Mouse (Mus musculus) small intestine, adult 2 months (tissue): ENCODE results near the gene Dop1b. TPM values are rescaled to one million over a fixed set of nuclear protein-coding genes. Genes with fewer than 3 reads are reported as not detected.
"Not testable (repeated sequence)": the region's sequence is repeated elsewhere in the genome, so short reads cannot be mapped to it uniquely, and the experiment has no call there.

Experiments
- H3K27ac ChIP-seq: fragments of 200-500 bp; 2 replicates; pipeline ENCODE4 v1.5.1; 2012; ENCODE audit warnings: low read depth, low read length, control low read depth, inconsistent platforms; ENCODE audit not compliant: insufficient read depth
- H3K27me3 ChIP-seq: fragments of 200-500 bp; 2 replicates; pipeline ENCODE4 v1.6.1; 2012; ENCODE audit warnings: mild to moderate bottlenecking, moderate library complexity, low read length, inconsistent platforms; ENCODE audit not compliant: control insufficient read depth, insufficient read depth
- H3K36me3 ChIP-seq: fragments of 200-500 bp; 2 replicates; pipeline ENCODE4 v1.6.1; 2012; ENCODE audit warnings: mild to moderate bottlenecking, low read length, control low read depth, inconsistent platforms; ENCODE audit not compliant: control insufficient read depth, insufficient read depth
- H3K4me1 ChIP-seq: fragments of 200-500 bp; 2 replicates; pipeline ENCODE4 v1.6.1; 2012; ENCODE audit warnings: low read length, inconsistent platforms, mixed read lengths; ENCODE audit not compliant: control insufficient read depth, insufficient read depth, insufficient read length
- H3K4me3 ChIP-seq: fragments of 200-500 bp; 2 replicates; pipeline ENCODE4 v1.5.1; 2012; ENCODE audit warnings: low read depth, mild to moderate bottlenecking, control low read depth, inconsistent platforms, low read length, moderate library complexity
- CTCF ChIP-seq: fragments of 200-500 bp; IDR thresholded peaks from 2 replicates; pipeline ENCODE4 v1.5.1; 2012; ENCODE audit warnings: low read depth, mild to moderate bottlenecking, control low read depth, inconsistent platforms, low read length, moderate library complexity, mixed read lengths; ENCODE audit not compliant: insufficient replicate concordance, insufficient read length; ENCODE audit errors: extremely low read depth
- POLR2A ChIP-seq: fragments of 200-500 bp; IDR thresholded peaks from 2 replicates; pipeline ENCODE4 v1.6.1; 2012; ENCODE audit warnings: low read depth, mild to moderate bottlenecking, control low read depth, inconsistent platforms, low read length, moderate library complexity
- WGBS: fragments of 180-500 bp; shearing (Covaris S2); methylation state at CpG from one replicate; pipeline ENCODE4 v1.1.7; 2018; 5-methylcytosine and 5-hydroxymethylcytosine counted together
- polyA plus RNA-seq: library from polyadenylated mRNA; depleted of rRNA; stranded (reverse); fragments of >200 nt; gene quantifications from 2 replicates; pipeline ENCODE4 v1.2.3, GENCODE M21; 2012

Dop1b gene
- polyA plus RNA-seq, 1 experiment, result 94.1 TPM

DNA sequence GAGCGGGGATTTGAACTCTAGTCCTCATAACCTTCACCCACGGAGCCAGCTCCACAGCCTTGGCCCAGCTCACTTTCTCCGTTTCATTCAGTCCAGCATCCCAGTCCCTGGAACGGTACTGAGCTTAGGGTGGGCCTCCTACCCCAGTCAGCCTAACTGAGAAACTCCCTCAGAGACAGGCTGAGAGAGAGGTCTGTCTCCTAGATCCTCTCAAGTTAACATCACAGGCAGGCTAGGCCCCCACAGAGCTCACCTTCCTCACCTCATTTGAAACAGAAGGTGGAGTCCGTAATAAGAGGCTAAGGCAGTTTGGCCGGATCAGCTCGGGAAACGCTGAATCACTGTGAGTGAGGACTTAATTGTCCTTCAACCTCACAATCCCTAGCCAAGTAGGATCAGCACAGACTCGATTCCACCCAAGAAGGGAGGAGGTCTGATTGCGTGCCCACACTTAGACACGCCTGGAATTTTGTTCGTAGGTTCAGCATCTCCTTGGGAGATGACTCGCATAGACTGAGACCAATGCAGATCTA, 29.5 kb upstream of the Dop1b start:
- Histone ChIP-seq H3K36me3 (no peaks in the 10 kb centered on the region), H3K4me1 (peaks cover 12% of the 10 kb centered on the region), H3K27ac (no peak overlapping the region), H3K27me3 (peaks cover 7% of the 10 kb centered on the region), H3K4me3 (peak overlapping the region; percentile 80)
- 26% methylated on average over 13 of the region's 13 CpGs for WGBS
- no peak for TF ChIP-seq POLR2A
- no peak for TF ChIP-seq CTCF

DNA sequence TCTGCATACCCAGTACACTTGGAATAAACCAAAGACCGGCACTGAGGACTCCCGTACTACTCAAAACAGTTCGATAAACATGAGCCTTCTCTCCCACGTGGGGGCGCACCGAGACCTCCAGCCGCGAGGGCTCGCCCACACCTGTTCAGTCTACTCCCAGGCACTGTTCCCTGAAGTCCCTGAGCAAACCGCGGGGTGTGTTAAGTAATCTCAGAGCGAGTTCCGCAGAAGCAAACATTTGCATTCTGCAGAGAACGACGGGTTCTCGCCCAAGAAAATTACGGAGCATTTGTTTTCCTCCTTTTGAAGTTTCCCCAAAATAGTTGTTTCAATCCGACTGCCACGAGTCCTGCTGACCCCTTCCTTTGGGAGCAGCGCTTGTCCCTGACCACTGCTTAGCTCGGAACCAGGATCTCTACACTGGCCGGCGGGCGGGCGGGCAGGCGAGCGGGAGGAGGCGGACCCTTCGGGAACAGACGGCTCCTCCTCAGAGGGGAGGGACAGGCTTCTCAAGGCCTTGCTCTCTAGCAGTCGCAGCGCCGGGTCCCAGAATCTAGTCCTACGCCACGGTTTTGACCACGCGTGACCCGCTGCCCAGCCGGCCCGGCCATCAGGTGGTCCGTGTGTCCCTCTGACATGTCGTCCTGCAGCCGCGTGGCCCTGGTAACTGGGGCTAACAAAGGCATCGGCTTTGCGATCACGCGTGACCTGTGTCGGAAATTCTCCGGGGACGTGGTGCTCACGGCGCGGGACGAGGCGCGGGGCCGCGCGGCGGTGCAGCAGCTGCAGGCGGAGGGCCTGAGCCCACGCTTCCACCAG, 28.8 kb upstream of the Dop1b start, which contains the start of gene Cbr3:
TSS of gene Cbr3 (plus strand) at position 527 of the 819 bp plus-strand sequence.
- Histone ChIP-seq H3K27me3 (peaks cover 7% of the 10 kb centered on the region), H3K4me3 (peak within 1 kb of the TSS; percentile 80), H3K4me1 (peaks cover 12% of the 10 kb centered on the region), H3K36me3 (no peaks in the 10 kb centered on the region), H3K27ac (no peak within 1 kb of the TSS)
- WGBS, result under 1% methylated on average over 63 of the region's 63 CpGs
- TF ChIP-seq CTCF (peak; percentile 68; the same call in 1 of the 2 replicates), POLR2A (0 out of 2 replicates have a peak, but pooled peaks have one; percentile 10)

DNA sequence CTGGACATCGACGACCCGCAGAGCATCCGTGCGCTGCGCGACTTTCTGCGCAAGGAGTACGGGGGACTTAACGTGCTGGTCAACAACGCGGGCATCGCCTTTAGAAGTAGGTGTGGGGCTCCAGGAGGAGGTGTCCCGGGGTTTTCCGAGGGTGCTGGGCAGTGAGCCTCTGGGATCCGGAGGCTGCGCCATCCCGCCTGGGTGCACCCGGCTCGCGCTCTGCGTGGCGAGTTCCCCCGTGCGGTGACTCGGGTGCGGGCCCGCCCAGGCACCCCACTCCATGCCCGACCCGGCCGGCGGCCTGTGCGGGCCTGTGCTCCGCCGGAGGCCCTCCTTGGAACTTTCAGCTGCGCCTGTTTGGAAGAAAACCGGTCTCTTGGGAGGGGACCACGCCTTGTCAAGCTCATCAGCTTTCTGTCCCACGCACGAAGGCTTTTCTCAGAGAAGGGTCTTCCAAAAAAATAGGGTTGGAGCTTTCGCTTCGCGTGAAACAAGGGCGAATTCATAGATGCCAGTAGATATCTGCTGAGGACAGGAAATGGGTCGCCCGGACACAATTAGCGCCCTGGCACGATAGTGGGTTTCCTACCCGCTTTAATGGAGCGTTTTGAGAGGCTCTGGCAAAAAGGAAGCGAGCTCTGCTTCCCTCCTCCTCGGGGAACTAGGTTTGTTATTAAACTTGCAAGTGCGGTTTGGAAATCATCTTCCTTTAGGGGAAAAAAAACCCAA, 28.0 kb upstream of the Dop1b start:
- WGBS, result 12% methylated on average over 53 of the region's 53 CpGs
- no peaks in the 10 kb centered on the region for H3K36me3 ChIP-seq
- peaks cover 12% of the 10 kb centered on the region for H3K4me1 ChIP-seq
- TF ChIP-seq CTCF, result no peak
- no peak for TF ChIP-seq POLR2A
- H3K4me3 ChIP-seq, result peak overlapping the region; percentile 80
- H3K27ac ChIP-seq, result no peak overlapping the region
- H3K27me3 ChIP-seq, result peaks cover 7% of the 10 kb centered on the region

DNA sequence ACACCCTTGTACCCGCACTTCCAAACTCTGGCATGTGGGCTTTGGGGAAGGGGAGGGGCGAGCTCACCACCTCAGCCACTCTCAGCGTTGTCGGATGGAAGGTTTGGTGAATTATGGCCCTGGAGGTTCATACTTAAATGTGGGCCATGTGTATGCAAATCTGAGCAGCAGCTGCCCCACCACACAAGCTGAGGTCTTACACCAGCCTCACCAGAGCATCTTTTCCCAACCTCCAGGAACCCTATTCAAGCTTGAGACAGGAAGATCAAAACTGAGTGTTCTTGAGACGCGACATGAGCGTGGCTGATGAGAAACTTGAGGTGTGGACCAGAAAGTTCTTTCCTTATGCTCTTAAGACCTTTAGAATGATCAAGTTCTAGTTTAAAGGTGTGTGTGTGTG, 27.3 kb upstream of the Dop1b start:
- TF ChIP-seq CTCF, result no peak
- TF ChIP-seq POLR2A, result no peak
- H3K36me3 ChIP-seq, result no peaks in the 10 kb centered on the region
- H3K27me3 ChIP-seq, result peaks cover 7% of the 10 kb centered on the region
- no peak overlapping the region for H3K27ac ChIP-seq
- WGBS, result 78% methylated on average over 7 of the region's 7 CpGs
- peak overlapping the region; percentile 29 for H3K4me3 ChIP-seq
- H3K4me1 ChIP-seq, result peaks cover 12% of the 10 kb centered on the region

DNA sequence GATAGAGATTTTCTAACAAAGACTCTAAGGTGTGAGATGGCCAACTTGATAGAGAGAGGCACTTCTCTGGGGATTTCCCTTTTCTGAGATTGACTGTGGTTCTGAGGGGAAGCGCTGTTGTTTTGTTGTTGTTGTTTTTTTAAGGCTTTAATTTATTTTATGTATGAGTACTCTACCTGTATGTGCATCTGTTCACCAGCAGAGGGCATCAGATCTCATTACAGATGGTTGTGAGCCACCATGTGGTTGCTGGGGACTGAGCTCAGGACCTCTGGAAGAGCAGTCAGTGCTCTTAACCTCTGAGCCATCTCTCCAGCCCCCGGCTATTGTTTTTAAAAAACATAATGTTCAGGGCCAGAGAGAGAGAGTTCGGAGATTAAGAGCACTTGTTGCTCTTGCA, 25.9 kb upstream of the Dop1b start:
- 97% methylated on average over 3 of the region's 3 CpGs for WGBS
- H3K36me3 ChIP-seq, H3K4me3 ChIP-seq, H3K27me3 ChIP-seq, H3K27ac ChIP-seq: not testable (repeated sequence)
- peak; percentile 22; the same call in 1 of the 2 replicates for TF ChIP-seq CTCF
- H3K4me1 ChIP-seq, result peaks cover 12% of the 10 kb centered on the region

DNA sequence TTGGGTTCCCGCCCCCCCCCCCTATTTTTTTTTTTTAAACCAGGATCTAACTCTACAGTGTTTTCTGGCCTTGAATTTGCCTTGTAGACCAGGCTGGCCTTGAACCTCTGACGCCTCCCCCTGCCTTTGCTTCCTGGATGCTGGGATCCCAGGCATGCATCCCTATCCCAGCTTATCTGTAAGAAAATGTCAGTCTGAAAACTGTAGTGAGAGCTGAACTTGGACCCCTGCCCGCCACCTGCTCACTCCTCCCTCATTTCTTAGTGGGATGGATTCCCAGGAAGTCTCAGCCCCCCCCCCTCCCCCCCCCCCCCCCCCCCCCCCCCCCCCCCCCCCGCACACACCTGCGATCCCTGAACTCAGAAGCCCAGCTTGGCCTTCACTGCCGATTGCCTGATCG, 25.3 kb upstream of the Dop1b start:
- peaks cover 7% of the 10 kb centered on the region for H3K27me3 ChIP-seq
- H3K4me3 ChIP-seq, result no peak overlapping the region
- no peak overlapping the region for H3K27ac ChIP-seq
- TF ChIP-seq POLR2A, result no peak
- no peak for TF ChIP-seq CTCF
- no peaks in the 10 kb centered on the region for H3K36me3 ChIP-seq
- H3K4me1 ChIP-seq, result peaks cover 12% of the 10 kb centered on the region
- 45% methylated on average over 5 of the region's 7 CpGs for WGBS

DNA sequence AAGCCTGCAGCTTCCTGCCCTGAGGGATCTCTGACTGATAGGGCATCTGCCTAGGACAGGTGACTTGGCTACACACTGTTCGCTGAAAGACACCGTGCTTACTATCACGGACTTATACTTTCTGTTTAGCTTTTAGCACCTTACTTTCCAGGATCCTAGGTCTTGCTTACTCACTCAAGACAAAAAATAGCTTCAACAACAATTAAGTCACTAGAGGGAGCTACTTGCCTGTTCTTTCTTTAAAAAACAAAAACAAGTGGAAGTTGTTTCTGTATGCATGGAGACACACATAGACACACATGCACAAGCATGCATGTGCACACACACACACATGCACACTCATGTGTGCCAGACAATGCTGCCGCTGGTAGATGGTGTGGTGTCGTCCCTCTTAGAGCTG, 24.8 kb upstream of the Dop1b start:
- Histone ChIP-seq H3K4me1 (peaks cover 12% of the 10 kb centered on the region), H3K4me3 (peak overlapping the region; percentile 26; the same call in 1 of the 2 replicates), H3K27ac (no peak overlapping the region), H3K27me3 (peaks cover 7% of the 10 kb centered on the region), H3K36me3 (no peaks in the 10 kb centered on the region)
- 10% methylated on average over 5 of the region's 5 CpGs for WGBS
- TF ChIP-seq POLR2A (no peak), CTCF (peak; percentile 40; the same call in 1 of the 2 replicates)
